Mouse (Mus musculus): ENCODE measurements around the gene Sox30. TPM values are rescaled to one million over a fixed set of nuclear protein-coding genes. Genes with fewer than 3 reads are reported as not detected.
A peak's percentile ranks its signal among the peaks of the same experiment; 100 is the strongest.

Sox30 gene
- 0.09 and 0.18 TPM in 2 replicates for polyA plus RNA-seq (2012; rRNA removed)

DNA sequence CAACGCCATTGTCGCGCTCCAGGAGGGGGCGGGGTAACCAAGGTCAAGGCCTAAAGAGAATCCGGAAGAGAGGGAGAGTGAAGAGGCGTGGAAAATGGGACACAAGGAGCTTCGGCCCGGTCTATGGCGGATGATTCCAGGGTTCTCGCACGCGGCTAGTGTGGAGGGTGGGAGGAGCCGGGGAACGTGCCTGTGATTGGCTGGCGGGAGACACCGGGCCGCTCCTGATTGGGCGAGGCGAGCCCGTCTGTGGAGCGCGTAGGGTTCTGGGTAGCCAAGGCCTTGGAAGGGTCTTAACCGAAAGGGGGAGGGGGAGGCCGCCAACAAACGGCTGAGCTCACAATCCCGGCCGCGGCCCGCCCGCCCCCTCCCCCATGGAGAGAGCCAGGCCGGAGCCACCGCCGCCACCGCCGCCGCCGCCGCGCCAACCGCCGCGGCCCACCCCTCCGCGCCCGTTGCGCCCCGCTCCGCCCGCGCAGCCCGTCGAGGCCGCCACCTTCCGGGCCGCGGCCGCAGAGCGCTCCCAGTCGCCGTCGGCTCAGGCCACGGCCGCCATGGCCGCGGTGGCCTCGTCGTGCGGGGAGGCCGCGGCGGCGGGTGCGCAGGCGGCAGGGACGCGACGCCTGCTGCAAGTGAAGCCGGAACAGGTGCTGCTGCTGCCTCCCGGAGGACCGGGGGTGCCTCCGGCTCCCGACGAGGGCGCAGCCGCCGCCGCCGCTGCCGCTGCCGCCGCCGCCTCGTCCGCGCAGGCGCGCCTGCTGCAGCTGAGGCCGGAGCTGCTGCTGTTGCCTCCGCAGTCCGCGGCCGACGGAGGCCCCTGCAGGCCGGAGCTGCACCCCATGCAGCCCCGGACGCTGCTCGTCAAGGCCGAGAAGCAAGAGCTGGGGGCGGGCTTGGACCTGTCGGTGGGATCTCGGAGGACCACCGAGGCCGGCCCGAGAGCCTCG lies at the start of gene Sox30:
Sox30 (plus strand) TSS at position 365 of the 947 bp plus-strand sequence.
- WGBS: 10% methylated on average over 95 of the region's 115 CpGs

GRCm38 (mm10) chr11:45932771-45933170 lies 47.3 kb upstream of the Sox30 start:
- Histone ChIP-seq H3K4me3 (replicated peaks; ENCODE audit: extremely low read depth, low read depth, low read length) (no peak overlapping the region), H3K4me1 (ENCODE audit: control insufficient read depth, insufficient read depth, low read length) (no peaks in the 10 kb centered on the region)
- 91% methylated on average over 10 of the region's 10 CpGs for WGBS
- TF ChIP-seq CTCF (IDR thresholded peaks at IDR 0.05; ENCODE audit: insufficient read depth, low read length) (no peak), POLR2A (IDR thresholded peaks at IDR 0.05; ENCODE audit: borderline replicate concordance, extremely low read depth, low read depth, low read length) (no peak)
- DNase-seq: no peak

More for the DNA sequence above, at the start of gene Sox30:
- TF ChIP-seq CTCF (IDR thresholded peaks at IDR 0.05; ENCODE audit: insufficient read depth, low read length) (no peak), POLR2A (IDR thresholded peaks at IDR 0.05; ENCODE audit: borderline replicate concordance, extremely low read depth, low read depth, low read length) (no peak)
- Histone ChIP-seq H3K4me3 (replicated peaks; ENCODE audit: extremely low read depth, low read depth, low read length) (peak within 1 kb of the TSS; percentile 53), H3K4me1 (ENCODE audit: control insufficient read depth, insufficient read depth, low read length) (no peaks in the 10 kb centered on the region)
- peak; percentile 39 for DNase-seq

GRCm38 (mm10) chr11:45937478-45937877 lies 42.6 kb upstream of the Sox30 start:
- TF ChIP-seq CTCF (IDR thresholded peaks at IDR 0.05; ENCODE audit: insufficient read depth, low read length) (no peak), POLR2A (IDR thresholded peaks at IDR 0.05; ENCODE audit: borderline replicate concordance, extremely low read depth, low read depth, low read length) (no peak)
- DNase-seq: no peak
- WGBS: 93% methylated on average over 8 of the region's 8 CpGs
- Histone ChIP-seq H3K4me3 (replicated peaks; ENCODE audit: extremely low read depth, low read depth, low read length) (no peak overlapping the region), H3K4me1 (ENCODE audit: control insufficient read depth, insufficient read depth, low read length) (no peaks in the 10 kb centered on the region)

DNA sequence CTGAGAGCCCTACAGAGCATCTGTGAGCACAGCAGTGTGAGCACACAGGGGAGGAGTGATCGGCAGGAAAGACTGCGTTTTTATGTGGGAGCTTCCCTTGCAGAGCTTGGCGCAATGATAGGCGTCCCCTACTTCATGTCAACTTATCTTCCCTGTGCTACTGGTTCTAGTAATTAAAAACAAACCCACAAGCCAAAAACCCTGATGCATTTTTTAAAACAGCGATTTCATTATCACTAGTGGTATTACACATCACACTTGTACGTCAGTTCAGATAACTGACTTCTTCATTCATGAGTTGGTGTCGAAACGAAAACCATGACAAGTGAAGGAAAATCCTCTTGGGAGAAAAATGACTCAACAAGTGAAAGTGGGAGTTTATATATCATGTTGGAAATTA lies 41.2 kb upstream of the Sox30 start:
- WGBS: 87% methylated on average over 8 of the region's 8 CpGs
- Histone ChIP-seq H3K4me3 (replicated peaks; ENCODE audit: extremely low read depth, low read depth, low read length) (no peak overlapping the region), H3K4me1 (ENCODE audit: control insufficient read depth, insufficient read depth, low read length) (no peaks in the 10 kb centered on the region; the same call in 1 of the 2 replicates)
- TF ChIP-seq POLR2A (IDR thresholded peaks at IDR 0.05; ENCODE audit: borderline replicate concordance, extremely low read depth, low read depth, low read length) (no peak), CTCF (IDR thresholded peaks at IDR 0.05; ENCODE audit: insufficient read depth, low read length) (no peak)
- DNase-seq: no peak

DNA sequence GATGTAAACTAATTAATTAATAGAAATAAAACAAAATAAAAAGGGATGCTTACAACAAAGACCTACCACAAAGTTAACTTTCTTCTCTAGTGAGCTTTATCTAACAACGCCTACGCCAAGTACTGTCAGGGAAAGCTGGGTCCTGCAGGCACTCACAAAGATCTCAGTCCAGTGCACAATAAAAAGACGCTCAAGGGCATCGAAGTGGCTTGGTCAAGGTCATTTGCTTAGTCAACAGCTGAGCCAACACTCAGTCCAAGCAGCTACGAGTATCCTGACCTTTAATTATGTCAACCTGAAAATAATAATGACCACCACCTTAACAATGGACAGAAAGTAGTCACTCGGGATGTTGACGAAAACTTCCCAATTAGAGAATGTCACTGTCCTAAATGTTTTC lies 37.8 kb upstream of the Sox30 start:
- H3K4me1 ChIP-seq (ENCODE audit: control insufficient read depth, insufficient read depth, low read length): no peaks in the 10 kb centered on the region; the same call in 1 of the 2 replicates
- WGBS: 91% methylated on average over 7 of the region's 7 CpGs
- DNase-seq: no peak
- TF ChIP-seq CTCF (IDR thresholded peaks at IDR 0.05; ENCODE audit: insufficient read depth, low read length): no peak
- TF ChIP-seq POLR2A (IDR thresholded peaks at IDR 0.05; ENCODE audit: borderline replicate concordance, extremely low read depth, low read depth, low read length): no peak
- H3K4me3 ChIP-seq (replicated peaks; ENCODE audit: extremely low read depth, low read depth, low read length): no peak overlapping the region

DNA sequence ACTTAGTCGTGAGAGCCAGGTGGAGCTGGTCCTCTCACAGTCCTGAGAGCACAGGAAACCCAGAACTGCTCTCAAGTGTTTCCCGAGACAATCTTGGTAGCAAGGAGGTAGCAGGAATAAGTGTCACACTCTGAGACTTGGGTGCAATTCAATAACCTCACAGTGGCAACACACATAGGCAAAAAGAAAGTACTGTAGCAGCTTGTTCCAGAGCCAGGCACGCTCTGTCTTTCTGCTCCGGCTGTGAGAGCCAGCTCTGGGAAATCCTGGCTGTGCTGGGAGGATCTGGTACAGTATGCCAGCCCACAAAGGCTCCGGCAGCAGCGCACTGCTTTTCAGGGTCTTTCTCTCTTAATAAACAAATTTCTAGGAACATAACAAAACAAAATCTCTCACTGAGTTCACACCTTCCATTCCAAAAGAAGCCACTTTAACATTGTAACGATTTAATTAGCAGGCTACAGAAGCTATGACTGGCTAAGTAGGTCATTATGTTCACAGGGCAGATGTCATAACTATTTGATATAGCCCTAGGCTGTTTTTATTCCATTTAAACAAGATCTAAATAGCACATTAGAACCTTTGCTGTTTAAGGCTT lies 36.9 kb upstream of the Sox30 start:
- TF ChIP-seq POLR2A (IDR thresholded peaks at IDR 0.05; ENCODE audit: borderline replicate concordance, extremely low read depth, low read depth, low read length): no peak
- no peak for TF ChIP-seq CTCF (IDR thresholded peaks at IDR 0.05; ENCODE audit: insufficient read depth, low read length)
- WGBS: 42% methylated on average over 7 of the region's 7 CpGs
- Histone ChIP-seq H3K4me3 (replicated peaks; ENCODE audit: extremely low read depth, low read depth, low read length) (no peak overlapping the region), H3K4me1 (ENCODE audit: control insufficient read depth, insufficient read depth, low read length) (no peaks in the 10 kb centered on the region; the same call in 1 of the 2 replicates)
- DNase-seq: no peak

- DNase-seq: peak; percentile 14
- peak overlapping the region; percentile 88 for H3K4me3 ChIP-seq (replicated peaks; ENCODE audit: extremely low read depth, low read depth, low read length)
- TF ChIP-seq POLR2A (IDR thresholded peaks at IDR 0.05; ENCODE audit: borderline replicate concordance, extremely low read depth, low read depth, low read length): no peak
- no peak for TF ChIP-seq CTCF (IDR thresholded peaks at IDR 0.05; ENCODE audit: insufficient read depth, low read length)
- no peaks in the 10 kb centered on the region; the same call in 1 of the 2 replicates for H3K4me1 ChIP-seq (ENCODE audit: control insufficient read depth, insufficient read depth, low read length)
- 2% methylated on average over 47 of the region's 49 CpGs for WGBS
Observed at GRCm38 (mm10) chr11:45943891-45944642, 36.0 kb upstream of the Sox30 start.

DNA sequence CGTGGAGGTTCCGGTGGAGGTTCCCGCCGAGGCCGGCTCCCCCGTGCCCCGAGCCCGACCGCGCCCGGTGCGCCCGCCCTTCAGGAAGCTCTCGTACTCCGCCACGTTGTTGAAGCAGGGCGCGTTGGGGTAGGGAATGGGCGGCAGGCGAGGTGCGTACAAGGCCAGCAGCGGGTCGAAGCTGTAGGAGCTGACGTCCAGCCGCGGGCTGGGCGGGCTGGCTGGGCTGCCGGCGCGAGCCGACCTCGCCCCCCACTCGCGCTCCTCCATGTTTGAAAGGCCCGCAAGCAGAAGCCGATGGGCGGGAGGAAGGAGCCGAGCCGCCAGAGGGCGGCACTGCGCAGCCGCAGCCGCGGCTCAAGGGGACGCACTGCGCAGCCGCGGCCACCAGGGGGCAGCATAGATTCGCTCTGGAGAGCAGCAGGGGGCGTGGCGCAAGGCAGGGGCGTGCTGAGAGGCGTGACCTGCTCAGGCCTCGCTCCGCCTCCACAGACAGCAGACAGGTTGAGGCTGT lies 35.4 kb upstream of the Sox30 start, which contains the start of gene Lsm11:
Lsm11 (minus strand) TSS at position 293 of the 514 bp plus-strand sequence.
- no peaks in the 10 kb centered on the region; the same call in 1 of the 2 replicates for H3K4me1 ChIP-seq (ENCODE audit: control insufficient read depth, insufficient read depth, low read length)
- TF ChIP-seq POLR2A (IDR thresholded peaks at IDR 0.05; ENCODE audit: borderline replicate concordance, extremely low read depth, low read depth, low read length): no peak
- peak; percentile 81 for TF ChIP-seq CTCF (IDR thresholded peaks at IDR 0.05; ENCODE audit: insufficient read depth, low read length)
- peak; percentile 99 for DNase-seq

GRCm38 (mm10) chr11:45946796-45947195 lies 33.3 kb upstream of the Sox30 start:
- WGBS: 69% methylated on average over 4 of the region's 4 CpGs
- Histone ChIP-seq H3K4me1 (ENCODE audit: control insufficient read depth, insufficient read depth, low read length) (no peaks in the 10 kb centered on the region; the same call in 1 of the 2 replicates), H3K4me3 (replicated peaks; ENCODE audit: extremely low read depth, low read depth, low read length) (no peak overlapping the region)
- TF ChIP-seq POLR2A (IDR thresholded peaks at IDR 0.05; ENCODE audit: borderline replicate concordance, extremely low read depth, low read depth, low read length) (no peak), CTCF (IDR thresholded peaks at IDR 0.05; ENCODE audit: insufficient read depth, low read length) (no peak)
- DNase-seq: no peak

More for the DNA sequence above, 35.4 kb upstream of the Sox30 start, which contains the start of gene Lsm11:
- WGBS: under 1% methylated on average over 54 of the region's 55 CpGs
- H3K4me3 ChIP-seq (replicated peaks; ENCODE audit: extremely low read depth, low read depth, low read length): peak within 1 kb of the TSS; percentile 88
